Mouse (Mus musculus) heart, adult 2 months (tissue): Measurements from ENCODE around the gene Lmtk2.

ENCODE experiments used
- CTCF ChIP-seq: fragments of 200-600 bp; IDR thresholded peaks from 2 replicates; pipeline ENCODE4 v1.8.1; 2022; ENCODE audit warnings: antibody characterized with exemption, mild to moderate bottlenecking, moderate library complexity
- POLR2A ChIP-seq: fragments of 200-500 bp; IDR thresholded peaks from 2 replicates; pipeline ENCODE4 v1.6.1; 2011; ENCODE audit warnings: mild to moderate bottlenecking, low read depth, low read length, control low read depth; ENCODE audit not compliant: insufficient read depth

DNA sequence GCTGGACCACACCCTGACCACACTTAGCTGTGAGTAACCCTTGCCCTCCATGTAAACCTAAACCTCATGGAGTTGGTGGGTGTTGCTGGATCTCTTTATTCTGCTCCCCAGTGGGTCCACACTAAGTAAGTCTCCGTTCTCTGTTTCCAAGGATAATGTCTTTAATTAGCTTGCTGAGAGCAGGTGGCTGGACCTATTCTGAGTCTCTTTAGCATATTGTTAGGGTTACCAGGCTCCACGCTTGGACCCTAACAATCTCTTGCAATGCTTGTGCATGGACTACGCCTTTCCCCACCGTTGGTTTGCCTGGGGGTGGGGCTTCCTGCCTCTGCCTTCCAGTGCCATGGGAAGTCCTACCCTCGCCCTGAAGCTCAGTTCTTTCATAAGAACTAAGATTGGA is 36.1 kb upstream of the Lmtk2 start:
- TF ChIP-seq POLR2A (no peak), CTCF (no peak)
